Mouse (Mus musculus) kidney, embryonic 14.5 days (tissue): ENCODE measurements around the gene Mtx2. TPM values are rescaled to one million over a fixed set of nuclear protein-coding genes. Genes with fewer than 3 reads are reported as not detected.

Experiments used
- ATAC-seq: fragments of 200-750 bp; cut with Nextera tagmentation; 2 replicates; pipeline ENCODE4 v1.8.0; 2017; ENCODE audit warnings: moderate number of reproducible peaks, mild to moderate bottlenecking, moderate TSS enrichment, moderate library complexity; ENCODE audit not compliant: low FRiP score, low TSS enrichment
- H3K27ac ChIP-seq: fragments of 300-500 bp; sonication (generic); 2 replicates; pipeline ENCODE4 v1.5.1; 2014; ENCODE audit warnings: low read depth, mild to moderate bottlenecking, low read length, moderate library complexity, mixed read lengths
- H3K27me3 ChIP-seq: fragments of 300-500 bp; sonication (generic); 2 replicates; pipeline ENCODE4 v1.6.1; 2014; ENCODE audit warnings: mild to moderate bottlenecking, low read length; ENCODE audit not compliant: control insufficient read depth, insufficient read depth
- H3K36me3 ChIP-seq: fragments of 300-500 bp; sonication (generic); 2 replicates; pipeline ENCODE4 v1.6.1; 2014; ENCODE audit warnings: low read length, mixed read lengths; ENCODE audit not compliant: control insufficient read depth, insufficient read depth
- H3K4me1 ChIP-seq: fragments of 300-500 bp; sonication (generic); 2 replicates; pipeline ENCODE4 v1.6.1; 2014; ENCODE audit warnings: low read length, mixed read lengths; ENCODE audit not compliant: control insufficient read depth, insufficient read depth
- H3K4me2 ChIP-seq: fragments of 300-500 bp; sonication (generic); replicated peaks from 2 replicates; pipeline ENCODE4 v1.6.1; 2014; ENCODE audit warnings: low read depth, mild to moderate bottlenecking, low read length
- H3K4me3 ChIP-seq: fragments of 300-500 bp; sonication (generic); 2 replicates; pipeline ENCODE4 v1.5.1; 2014; ENCODE audit warnings: mild to moderate bottlenecking, low read length
- H3K9ac ChIP-seq: fragments of 300-500 bp; sonication (generic); 2 replicates; pipeline ENCODE4 v1.6.1; 2014; ENCODE audit warnings: low read depth, mild to moderate bottlenecking, low read length, moderate library complexity
- H3K9me3 ChIP-seq: fragments of 300-500 bp; sonication (generic); 2 replicates; pipeline ENCODE4 v1.6.1; 2016; ENCODE audit warnings: low read length; ENCODE audit not compliant: control insufficient read depth
- WGBS: fragments of 180-500 bp; shearing (Covaris S2); extraction: QIAGEN DNeasy Blood & Tissue Kit; methylation state at CpG from one replicate; pipeline ENCODE4 v1.1.7; 2014; 5-methylcytosine and 5-hydroxymethylcytosine counted together
- polyA plus RNA-seq: library from polyadenylated mRNA; unstranded; fragments of >200 nt; fragmentation: Nextera tagmentation; extraction: Ambion mirVana; gene quantifications from 2 replicates; pipeline ENCODE4 v1.2.1, GENCODE M21; 2014

Gene Mtx2
- polyA plus RNA-seq, 1 experiment from 2014 or later = 157 TPM

DNA sequence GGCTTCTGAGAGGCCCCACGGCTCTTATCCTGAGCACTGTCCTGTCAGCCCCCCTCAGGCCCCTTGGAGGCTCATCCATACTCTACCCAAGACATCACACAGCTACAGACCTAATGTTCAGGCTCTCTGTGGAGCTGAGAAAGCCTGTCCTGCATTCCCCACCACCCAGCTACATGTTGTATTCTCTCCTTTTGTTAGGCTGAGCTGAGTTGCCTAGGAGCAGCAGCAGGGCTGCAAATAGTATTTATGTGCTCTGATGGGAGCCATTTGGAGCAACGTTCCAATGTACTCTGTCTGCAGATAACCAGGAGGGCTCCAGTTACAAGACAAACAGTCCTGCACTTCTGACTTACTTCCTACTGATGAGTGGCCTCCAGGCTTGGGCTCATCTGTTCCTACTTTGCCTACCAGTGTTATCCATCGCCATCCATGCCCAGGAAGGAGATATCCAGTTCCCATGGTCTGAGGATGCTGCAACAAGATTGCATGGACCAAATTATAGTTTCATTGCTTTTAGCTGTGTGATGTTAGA, 76.2 kb downstream of the Mtx2 start:
- Histone ChIP-seq H3K27me3 (no peaks in the 10 kb centered on the region), H3K4me3 (no peak overlapping the region), H3K27ac (no peak overlapping the region), H3K9me3 (no peaks in the 10 kb centered on the region), H3K4me1 (peaks cover 10% of the 10 kb centered on the region; the same call in 1 of the 2 replicates), H3K9ac (no peak overlapping the region), H3K4me2 (no peak overlapping the region), H3K36me3 (no peaks in the 10 kb centered on the region)
- ATAC-seq = peak; percentile 78; the same call in 1 of the 2 replicates
- 17% methylated on average over 3 of the region's 3 CpGs for WGBS

DNA sequence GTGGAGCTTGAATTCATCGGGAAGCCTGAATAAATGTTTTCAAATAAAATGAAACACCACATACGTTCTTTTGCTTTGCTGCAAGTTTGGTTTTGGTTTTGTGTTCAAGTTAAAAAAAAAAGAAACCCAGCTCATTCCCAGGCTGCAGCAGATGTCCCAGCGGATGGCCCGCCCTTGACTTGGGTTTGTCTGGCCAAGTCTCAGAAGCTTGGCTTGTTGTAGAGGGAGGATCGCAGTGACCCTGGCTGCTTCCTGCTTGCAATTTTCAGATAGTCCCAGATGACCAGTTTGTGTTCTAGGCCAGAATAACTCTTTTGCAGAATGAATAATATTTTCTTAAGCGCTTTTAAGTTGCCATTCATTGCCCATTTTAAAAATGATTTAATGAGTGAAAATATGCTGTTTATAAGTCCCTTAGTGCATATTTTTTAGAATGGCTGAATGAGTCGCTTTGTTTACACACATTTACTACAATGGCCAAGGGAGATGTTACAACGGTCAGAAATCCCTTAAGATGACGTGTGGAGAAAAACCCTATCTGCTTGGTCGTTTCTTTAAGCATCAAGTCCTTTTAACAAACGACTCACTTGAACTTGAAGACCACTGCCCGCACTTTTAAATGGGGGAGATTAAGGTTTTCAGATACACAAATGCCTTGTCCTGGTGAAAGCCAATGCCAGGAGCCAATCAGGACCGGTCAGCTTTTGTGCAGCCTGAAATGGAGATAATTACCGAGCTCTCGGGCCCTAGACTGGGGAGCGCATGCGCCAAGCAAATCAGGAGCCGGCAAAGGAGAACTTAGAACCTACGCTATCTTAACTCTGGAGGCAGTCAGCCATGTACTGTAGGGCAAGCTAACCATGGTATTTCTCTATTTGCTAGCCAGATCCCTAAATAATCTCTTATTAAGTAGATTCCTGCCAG, 82.0 kb downstream of the Mtx2 start:
- no peak overlapping the region for H3K4me3 ChIP-seq

DNA sequence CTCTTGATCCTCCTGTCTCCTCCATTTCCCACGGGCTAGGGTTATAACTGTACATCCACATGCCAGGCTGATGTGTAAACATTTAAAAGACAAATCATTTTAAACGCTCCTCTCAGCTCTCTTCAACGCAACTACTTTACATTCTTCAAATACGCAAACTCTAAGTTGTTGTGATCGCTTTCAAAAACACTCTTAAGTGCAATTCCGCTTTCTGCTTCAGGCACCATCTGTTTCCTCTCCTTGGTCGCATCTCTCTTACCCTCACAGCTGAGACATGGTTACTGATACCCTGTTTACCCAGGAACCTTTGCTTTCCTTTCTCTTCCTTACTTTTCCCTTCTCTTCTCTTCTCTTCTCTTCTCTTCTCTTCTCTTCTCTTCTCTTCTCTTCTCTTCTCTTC, 86.4 kb downstream of the Mtx2 start:
- H3K27me3 ChIP-seq = no peaks in the 10 kb centered on the region
- ATAC-seq = no peak
- H3K27ac ChIP-seq = no peak overlapping the region
- no peak overlapping the region for H3K9ac ChIP-seq
- no peaks in the 10 kb centered on the region for H3K9me3 ChIP-seq
- WGBS = 60% methylated on average over 7 of the region's 7 CpGs
- no peak overlapping the region for H3K4me2 ChIP-seq
- H3K4me1 ChIP-seq = 0 out of 2 replicates have a peak, but pooled peaks cover 10% of the 10 kb centered on the region
- no peak overlapping the region for H3K4me3 ChIP-seq
- no peaks in the 10 kb centered on the region for H3K36me3 ChIP-seq

More for the DNA sequence above, 82.0 kb downstream of the Mtx2 start:
- no peaks in the 10 kb centered on the region for H3K27me3 ChIP-seq
- no peak overlapping the region; the same call in 1 of the 2 replicates for H3K4me2 ChIP-seq
- H3K27ac ChIP-seq = 0 out of 2 replicates have a peak overlapping the region, but pooled peaks have one; percentile 7
- ATAC-seq = no peak
- H3K4me1 ChIP-seq = 0 out of 2 replicates have a peak, but pooled peaks cover 14% of the 10 kb centered on the region
- no peaks in the 10 kb centered on the region for H3K9me3 ChIP-seq
- H3K36me3 ChIP-seq = no peaks in the 10 kb centered on the region
- no peak overlapping the region; the same call in 1 of the 2 replicates for H3K9ac ChIP-seq
- WGBS = 61% methylated on average over 19 of the region's 19 CpGs

DNA sequence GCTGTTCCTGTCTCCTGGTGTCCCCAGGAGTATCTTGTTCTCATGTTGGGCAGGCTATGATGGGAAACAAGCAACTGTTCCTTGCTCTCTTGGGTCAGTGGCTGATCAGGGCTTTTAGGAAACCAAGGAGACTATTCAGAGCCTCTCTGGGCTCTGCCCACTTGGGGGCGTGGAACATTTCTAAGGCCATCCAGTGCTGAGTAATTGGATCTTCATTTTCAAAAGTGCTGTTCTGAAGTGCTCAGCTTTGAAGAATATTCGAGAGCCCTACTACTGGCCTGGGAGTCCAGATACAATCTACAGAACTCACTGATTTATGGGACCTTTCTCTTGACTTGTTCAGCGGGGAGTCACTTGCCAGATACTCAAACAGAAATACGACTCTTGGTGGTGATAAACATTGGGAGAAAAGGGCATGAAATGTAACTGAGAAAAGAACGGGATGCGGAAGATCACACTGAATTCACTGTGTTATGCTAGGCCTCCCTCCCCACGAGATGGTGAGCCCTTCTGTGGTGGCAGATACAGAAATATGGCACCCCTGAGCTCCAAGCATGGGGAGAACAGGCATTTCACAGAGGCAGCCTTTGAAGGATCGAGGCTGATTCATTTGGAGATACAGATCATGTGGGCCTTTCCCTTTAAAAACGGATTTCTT, 92.4 kb downstream of the Mtx2 start:
- H3K4me2 ChIP-seq = no peak overlapping the region
- ATAC-seq = peak; percentile 81
- no peak overlapping the region for H3K9ac ChIP-seq
- H3K36me3 ChIP-seq = no peaks in the 10 kb centered on the region
- peaks cover 11% of the 10 kb centered on the region; the same call in 1 of the 2 replicates for H3K4me1 ChIP-seq
- no peaks in the 10 kb centered on the region for H3K9me3 ChIP-seq
- no peak overlapping the region for H3K27ac ChIP-seq
- 4% methylated on average over 9 of the region's 9 CpGs for WGBS
- H3K27me3 ChIP-seq = peaks cover under 1% of the 10 kb centered on the region; the same call in 1 of the 2 replicates
- H3K4me3 ChIP-seq = no peak overlapping the region

DNA sequence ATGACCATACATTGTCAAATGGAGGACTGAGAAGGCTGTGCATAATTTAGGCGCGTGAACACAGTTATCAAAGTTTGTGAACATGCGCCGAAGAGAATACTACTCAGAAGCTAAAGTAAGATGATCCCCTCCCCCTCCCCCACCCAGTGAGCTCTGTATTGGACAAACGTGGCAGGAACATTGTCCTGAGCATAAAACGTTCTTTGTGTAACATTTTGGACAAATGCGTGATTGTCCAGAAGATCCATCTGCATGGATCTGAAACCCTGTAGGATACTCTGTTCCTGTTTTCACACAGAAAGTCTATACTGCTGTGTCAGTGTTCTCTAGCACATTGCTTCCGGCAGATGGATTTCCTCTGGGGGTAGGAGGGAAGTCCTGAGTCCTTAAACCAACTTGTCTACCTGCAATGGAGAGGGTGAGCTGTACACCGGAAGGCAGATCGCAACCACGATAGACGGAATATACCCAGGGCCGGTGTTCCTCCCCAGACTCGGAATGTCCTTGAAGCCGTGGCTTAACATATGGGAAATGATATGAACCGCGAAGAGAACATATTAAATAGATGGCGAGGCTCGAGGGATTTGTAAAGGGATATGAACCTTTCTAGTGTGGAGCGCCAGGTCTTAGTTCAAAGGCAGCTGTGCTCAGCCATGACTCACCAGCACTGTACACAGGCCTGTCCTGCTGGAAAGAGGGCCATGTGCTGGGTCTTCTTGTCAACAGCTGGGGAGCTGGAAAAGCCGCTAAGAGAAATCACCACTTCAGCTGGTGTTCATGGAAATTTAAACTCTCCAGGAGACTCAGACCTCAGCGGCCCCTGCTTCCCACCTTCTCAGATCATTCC, 100.6 kb downstream of the Mtx2 start:
- H3K27ac ChIP-seq = no peak overlapping the region

More for the DNA sequence above, 100.6 kb downstream of the Mtx2 start:
- Histone ChIP-seq H3K9ac (no peak overlapping the region), H3K9me3 (no peaks in the 10 kb centered on the region), H3K4me1 (peaks cover 14% of the 10 kb centered on the region), H3K4me2 (no peak overlapping the region), H3K36me3 (no peaks in the 10 kb centered on the region), H3K4me3 (no peak overlapping the region), H3K27me3 (peaks cover 3% of the 10 kb centered on the region; the same call in 1 of the 2 replicates)
- no peak for ATAC-seq
- WGBS = 56% methylated on average over 22 of the region's 22 CpGs

Other genes with a start within 250 kb of the Mtx2 start
- gene Lnpk, start 246.4 kb upstream of the Mtx2 start, polyA plus RNA-seq = 24.3 and 27.3 TPM in 2 replicates
- not detected in 2 replicates for gene Evx2, start 166.2 kb upstream of the Mtx2 start, polyA plus RNA-seq
- gene Hoxd13, start 157.5 kb upstream of the Mtx2 start, polyA plus RNA-seq = 0.17 and 0.22 TPM in 2 replicates
- gene Hoxd12, start 150.8 kb upstream of the Mtx2 start, polyA plus RNA-seq = 6.2 and 7.2 TPM in 2 replicates
- gene Hoxd11, start 146.2 kb upstream of the Mtx2 start, polyA plus RNA-seq = 54.5 and 56.2 TPM in 2 replicates
- 45.1 and 45.9 TPM in 2 replicates for gene Hoxd10, start 133.9 kb upstream of the Mtx2 start, polyA plus RNA-seq
- 36.2 and 47.9 TPM in 2 replicates for gene Hoxd9, start 128.1 kb upstream of the Mtx2 start, polyA plus RNA-seq
- 45.0 and 45.2 TPM in 2 replicates for gene Hoxd8, start 121.2 kb upstream of the Mtx2 start, polyA plus RNA-seq
- gene Hoxd3, start 113.9 kb upstream of the Mtx2 start, polyA plus RNA-seq = 12.3 and 12.6 TPM in 2 replicates
- gene Hoxd4, start 113.9 kb upstream of the Mtx2 start, polyA plus RNA-seq = 6.3 and 18.7 TPM in 2 replicates
- 2.3 and 4.0 TPM in 2 replicates for gene Gm28230, start 99.1 kb upstream of the Mtx2 start, polyA plus RNA-seq
- gene Hoxd1, start 62.8 kb upstream of the Mtx2 start, polyA plus RNA-seq = 1.8 and 1.9 TPM in 2 replicates